Mouse (Mus musculus) monocyte, adult 5-6 weeks (primary cell): ENCODE results near the gene Chst14. TPM values are rescaled to one million over a fixed set of nuclear protein-coding genes. Genes with fewer than 3 reads are reported as not detected.

Experiments used
- ATAC-seq: fragments of 153-309, 156-312 bp; replicated peaks from 2 replicates; pipeline ENCODE4 v1.8.0; 2017; ENCODE audit warnings: mild to moderate bottlenecking; ENCODE audit not compliant: low TSS enrichment, insufficient number of reproducible peaks, severe bottlenecking, poor library complexity, low FRiP score
- total RNA-seq: library from RNA; stranded (forward); fragments of 200-1000, 200-491, 200-594 nt; gene quantifications from 3 replicates; pipeline ENCODE4 v1.2.3, GENCODE M21; 2017

Gene Chst14
- total RNA-seq, 1 experiment from 2014 or later, result 2.7 TPM

DNA sequence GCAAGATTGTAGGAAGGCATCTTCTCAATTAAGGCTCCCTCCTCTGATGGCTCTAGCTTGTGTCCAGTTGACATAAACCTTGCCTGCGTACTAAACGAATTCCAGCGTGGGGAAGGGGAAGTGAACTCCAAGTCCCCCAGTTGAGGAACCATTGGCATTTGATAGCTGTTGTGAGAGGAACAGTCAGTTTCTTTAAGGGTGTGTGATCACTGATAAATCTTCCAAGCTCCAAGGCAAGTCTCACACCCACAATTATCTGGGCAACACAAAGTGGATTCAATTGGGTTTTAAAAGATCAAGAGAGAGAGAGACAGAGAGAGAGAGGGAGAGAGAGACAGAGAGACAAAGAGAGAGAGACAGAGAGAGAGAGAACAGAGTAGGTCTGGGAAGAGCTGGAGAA, 23.4 kb downstream of the Chst14 start:
- ATAC-seq, result no peak

DNA sequence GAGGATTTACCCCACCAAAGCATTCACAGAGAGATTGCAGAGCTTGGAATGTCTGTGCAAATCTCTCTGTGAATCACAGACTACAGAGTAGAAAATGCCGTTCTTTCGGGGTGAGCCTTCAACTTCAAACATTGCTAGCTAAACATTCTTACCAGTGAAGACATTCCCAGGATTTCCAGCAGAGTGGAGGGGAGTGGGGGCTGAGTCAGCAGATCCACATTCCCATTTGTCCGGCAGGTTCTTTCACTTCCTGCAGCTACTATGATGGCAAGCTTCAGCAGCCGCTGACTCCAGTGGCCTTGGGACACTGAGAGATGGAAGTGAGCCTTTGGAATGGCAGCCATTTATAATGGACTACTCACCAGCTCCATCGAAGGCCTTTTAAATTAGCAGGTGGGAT, 30.2 kb downstream of the Chst14 start:
- no peak for ATAC-seq

DNA sequence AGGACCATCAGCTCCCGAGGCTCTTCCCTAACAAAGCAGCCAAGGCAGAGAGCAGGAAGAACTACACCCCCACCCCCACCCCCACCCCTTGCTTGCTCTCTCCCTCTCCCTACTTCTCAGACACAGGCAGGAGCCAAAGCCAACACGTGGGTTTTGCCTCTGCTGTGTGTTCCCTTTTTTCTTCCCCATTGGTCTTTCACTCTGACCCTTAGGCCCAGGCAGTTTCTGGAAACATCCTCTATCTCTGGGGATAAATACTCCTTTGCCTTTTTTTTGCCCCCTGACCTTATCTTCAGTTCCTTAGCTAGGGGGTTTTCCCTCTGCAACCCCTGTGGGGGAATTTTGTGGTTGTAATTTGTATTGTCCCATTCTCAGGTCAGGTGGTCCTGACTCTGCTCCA, 33.3 kb downstream of the Chst14 start:
- no peak for ATAC-seq

DNA sequence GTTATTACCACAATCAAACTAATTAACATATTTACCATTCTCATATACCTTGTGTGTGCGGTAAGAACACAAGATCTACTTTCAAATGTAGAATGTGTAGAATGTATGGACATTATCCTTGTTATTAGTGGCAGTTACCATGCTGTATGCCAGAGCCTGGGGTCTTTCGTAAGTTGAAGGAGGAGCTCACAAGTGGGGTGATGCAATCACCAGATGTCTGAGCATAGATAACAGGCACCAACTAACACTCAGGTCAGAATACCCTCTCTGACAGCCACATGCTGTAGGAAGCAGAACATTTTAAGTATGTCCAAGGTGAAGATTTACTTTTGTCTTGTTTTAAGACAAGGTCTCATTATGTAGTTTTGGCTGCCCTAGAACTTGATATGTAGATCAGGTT, 34.1 kb downstream of the Chst14 start:
- ATAC-seq, result no peak

DNA sequence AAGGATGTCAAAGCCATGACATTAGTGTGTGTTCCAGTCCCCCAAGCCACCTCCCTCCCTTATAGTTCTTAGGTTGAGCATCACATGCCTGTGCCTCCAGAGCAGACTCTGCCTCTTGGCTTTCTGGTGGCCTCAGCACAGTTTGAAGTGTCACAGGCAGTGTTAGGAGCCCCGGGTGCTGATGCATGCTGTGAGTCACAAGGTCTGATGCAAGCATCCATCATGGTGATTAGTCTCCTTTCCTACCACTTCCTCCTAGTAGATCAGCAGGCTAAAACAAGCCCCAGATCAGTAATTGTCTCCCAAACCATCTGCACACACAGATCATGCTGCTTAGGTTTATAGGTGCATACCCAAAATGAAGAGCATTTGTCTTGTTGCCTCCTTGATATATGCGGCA, 35.2 kb downstream of the Chst14 start:
- ATAC-seq, result peak; percentile 90

DNA sequence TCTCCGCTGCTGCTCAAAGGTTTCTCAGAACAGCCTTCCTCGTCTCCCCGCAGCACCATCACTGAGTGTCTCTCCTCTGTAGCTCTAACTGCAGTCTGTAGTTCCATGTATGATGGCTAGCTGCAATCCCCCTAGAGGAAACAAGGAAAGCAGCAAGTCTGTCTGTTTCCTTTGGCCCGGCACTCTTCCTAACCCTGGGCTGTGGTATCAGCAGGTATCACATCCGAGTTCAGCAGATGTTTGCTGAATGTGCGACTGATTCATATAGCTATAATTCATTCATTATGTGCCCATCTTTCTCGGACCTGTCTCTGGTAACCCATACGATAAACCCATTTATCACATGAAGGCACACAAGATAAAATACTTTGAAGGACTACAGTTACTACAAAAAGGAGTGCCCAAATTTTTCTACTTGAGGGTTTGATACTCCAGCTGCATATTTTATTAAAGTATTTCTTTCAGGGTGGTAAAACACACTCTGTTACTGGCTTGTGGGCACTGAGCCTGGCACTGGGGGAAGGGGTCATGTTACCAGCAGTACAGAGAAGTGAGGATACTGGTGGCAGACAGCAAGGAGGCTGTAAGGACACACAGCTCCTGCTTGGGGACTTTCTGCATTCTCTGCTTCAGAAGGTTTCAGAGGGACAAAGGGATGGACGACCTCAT, 36.8 kb downstream of the Chst14 start:
- no peak for ATAC-seq

DNA sequence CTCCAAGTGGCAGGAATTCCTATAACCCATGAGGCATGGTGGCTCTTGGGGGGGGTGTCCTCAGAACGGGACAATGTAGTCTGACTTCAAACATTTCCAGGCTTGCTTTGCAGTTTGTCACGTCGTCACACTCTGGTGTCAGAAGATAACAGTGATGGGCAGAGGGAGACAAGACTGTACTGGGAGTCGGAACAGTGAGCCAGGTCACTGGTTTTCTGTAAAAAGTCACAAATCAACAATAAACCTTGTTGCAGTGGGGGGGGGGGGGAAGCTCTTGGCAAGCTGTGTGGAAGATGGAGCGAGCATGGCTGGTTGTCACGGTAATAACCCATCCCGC, 37.3 kb downstream of the Chst14 start:
- no peak for ATAC-seq

DNA sequence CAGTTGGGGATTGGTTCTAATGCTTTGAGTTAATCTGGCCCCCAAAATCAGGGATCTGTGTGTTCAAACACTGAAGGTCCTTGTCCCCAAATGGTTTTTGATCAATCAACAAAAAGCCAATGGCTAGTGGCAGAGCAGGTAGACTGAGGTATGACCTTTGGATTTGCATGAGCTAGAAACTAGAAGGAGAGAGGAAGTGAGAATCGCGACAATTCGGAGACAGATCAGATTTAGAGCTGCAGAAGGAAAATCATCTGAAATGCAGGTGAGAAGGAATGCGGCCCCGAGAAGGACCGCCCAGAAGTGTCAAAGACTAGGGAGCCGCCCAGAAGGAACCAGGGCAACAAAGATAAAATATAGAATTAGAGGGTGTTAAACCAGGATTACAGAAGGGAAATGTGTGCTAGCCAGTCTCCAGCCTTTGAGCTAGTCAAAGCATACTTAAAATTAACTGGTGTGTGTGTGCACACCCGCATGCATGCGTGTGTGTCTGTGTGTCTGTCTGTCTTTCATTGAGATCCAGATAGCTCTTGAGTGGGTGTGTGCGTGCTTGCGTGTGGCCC, 43.4 kb downstream of the Chst14 start:
- ATAC-seq, result no peak

DNA sequence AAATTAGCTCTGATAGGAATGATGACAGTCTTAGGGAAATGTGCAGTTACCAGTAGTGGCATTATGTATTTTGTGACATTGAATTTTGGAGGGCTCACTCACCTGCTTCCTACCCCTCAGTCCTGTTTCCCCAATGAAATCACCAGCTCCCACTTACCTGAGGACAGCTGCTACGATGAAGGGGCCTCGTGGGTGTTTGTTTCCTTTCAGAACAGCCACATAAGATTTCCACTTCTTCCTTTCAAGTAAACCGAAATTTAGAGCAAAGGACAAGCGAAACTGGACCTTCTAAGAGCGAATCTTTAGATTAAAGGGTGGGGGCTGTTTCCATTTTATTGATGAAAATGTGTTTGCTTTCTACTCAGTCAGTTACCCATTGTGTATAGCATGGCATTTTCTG, 45.8 kb downstream of the Chst14 start:
- ATAC-seq, result no peak

DNA sequence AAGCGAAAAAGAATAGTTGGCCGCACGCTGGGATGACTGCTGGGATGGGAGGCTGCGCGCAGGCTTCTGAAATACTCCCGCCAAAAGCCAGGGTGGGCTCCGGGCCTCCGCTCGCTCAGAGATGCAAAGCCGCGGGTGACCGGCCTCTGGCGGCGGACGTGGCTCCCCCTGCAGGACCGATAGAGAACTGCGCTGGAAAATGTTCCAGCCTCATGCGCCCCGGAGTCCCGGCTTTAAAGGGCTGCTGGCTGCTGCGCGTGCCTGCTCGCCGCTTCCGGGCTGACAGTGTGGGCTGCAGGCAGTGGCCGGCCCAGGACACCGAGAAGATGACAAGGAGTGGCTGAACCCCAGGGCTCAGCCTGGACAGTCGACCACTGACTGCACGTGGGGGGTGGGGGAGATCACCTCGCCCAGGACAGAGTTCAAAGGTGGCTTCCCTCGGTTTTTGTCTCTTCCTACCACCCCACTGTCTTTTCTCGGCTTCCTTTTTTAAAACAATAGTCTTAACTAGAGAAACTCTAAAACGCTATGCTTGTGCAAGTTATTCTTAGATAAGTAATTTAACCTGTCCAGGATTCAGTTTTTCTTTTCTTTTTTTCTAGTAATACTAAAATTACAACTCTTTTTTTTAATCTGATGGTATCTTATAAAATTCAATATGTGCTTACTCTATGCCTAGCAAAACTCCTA, 46.5 kb downstream of the Chst14 start:
- peak; percentile 81 for ATAC-seq

DNA sequence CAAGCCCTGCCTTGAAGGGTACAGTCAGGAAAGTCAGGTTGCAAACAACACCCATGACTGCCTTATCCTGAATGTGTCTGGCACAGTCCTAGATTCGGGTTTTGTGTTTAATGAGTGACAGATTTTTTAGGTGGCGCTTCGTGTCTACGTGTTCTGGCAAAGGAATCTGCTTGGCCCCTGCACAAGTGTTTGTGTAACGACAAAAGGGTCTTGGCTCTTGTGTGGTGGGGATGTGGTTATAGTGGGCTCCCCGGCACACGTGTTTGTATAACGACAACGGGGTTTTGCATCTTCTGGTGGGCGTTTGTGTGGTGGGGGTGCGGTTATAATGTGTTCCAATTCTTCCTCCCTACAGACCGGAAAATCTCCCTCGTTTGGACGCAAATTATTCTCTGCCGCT, 49.6 kb downstream of the Chst14 start:
- ATAC-seq, result no peak

DNA sequence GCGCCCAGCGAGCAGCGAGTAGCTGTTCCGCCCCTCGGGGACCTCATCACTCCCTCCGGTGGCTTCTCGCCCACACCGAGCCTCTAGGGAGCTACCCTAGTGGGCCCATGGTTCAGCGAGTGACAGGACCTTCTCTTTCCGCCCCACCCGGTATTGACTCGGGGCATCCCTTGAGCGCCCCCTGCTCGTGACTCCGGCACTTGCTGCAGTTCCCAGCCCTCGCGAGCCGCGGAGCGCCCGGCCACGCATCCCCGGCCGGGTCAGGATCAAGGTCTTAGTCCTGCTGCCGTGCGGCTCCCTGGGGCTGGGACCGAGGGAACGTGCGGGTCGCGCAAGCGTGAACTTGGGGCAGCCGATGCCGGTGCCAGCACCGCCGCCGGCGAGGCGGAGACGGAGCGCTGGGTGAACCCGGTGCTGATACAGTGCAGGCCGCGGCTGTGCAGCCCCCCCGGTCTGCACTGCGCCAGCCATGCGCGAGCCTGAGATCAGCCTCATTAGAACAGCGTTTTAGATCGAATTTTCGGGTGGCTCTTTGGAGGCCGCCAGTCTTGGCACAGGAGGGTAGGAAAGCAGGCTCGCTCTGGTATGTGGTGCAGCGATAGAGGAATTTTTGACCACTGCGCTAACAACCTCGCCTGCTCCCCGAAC, 50.1 kb downstream of the Chst14 start:
- ATAC-seq, result peak; percentile 86

DNA sequence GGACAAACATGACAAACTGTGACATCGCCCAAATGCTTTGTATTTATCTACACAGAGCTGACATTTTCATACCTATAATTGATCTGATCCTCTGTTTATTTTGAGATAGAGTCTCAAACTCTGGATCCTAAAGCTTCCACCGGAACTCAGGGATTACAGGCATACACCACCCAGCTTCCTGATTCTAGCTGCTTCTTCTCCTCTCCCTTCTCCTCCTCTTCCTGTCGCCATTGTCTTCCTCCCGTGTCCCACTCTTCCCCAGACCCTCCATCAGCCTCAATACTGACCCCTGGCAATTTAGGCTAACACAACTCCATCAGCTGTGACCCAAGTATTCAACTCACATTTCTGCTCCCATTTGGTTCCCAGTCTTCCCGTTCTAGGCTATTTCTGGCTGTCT, 50.6 kb downstream of the Chst14 start:
- ATAC-seq, result no peak

DNA sequence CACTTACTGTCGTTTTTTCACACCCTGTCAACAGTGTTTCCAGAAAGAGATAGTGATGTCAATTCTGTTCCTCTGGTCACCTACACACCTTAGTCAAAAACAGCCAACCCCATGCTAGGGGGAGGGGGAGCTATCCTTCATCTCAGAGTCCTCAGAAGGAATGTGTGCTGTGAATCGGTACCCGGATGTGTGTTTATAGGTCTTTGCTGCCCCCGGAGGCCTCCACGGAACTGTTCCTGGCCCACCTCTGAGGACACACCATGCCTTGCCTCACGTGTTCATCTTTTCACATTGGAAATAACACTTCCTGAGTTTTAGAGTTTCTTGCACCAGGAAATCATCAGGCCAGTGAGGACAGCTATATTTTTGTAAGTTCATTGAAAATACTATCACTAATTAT, 51.8 kb downstream of the Chst14 start:
- ATAC-seq, result no peak

Other genes starting within 250 kb of the Chst14 start
- 0.58 TPM in 1 of 3 replicates, not detected in the others for gene Ankrd63, start 222.5 kb upstream of the Chst14 start, total RNA-seq
- gene Plcb2, start 198.1 kb upstream of the Chst14 start, total RNA-seq, result 32.8 to 44.3 TPM (median 36.3 TPM) in 3 replicates
- gene Inafm2, start 180.7 kb upstream of the Chst14 start, total RNA-seq, result 14.5 to 23.9 TPM (median 19.3 TPM) in 3 replicates
- gene Ccdc9b, start 163.8 kb upstream of the Chst14 start, total RNA-seq, result 0.10 to 0.19 TPM in 2 of 3 replicates, not detected in the other
- gene Phgr1, start 153.7 kb upstream of the Chst14 start, total RNA-seq, result not detected in 3 replicates
- gene Disp2, start 146.8 kb upstream of the Chst14 start, total RNA-seq, result not detected in 3 replicates
- 6.5 to 23.1 TPM (median 15.4 TPM) in 3 replicates for gene Knstrn, start 112.5 kb upstream of the Chst14 start, total RNA-seq
- gene Ivd, start 64.5 kb upstream of the Chst14 start, total RNA-seq, result 9.5 to 16.2 TPM (median 13.5 TPM) in 3 replicates
- 5.6 to 11.9 TPM (median 9.6 TPM) in 3 replicates for gene Bahd1, start 26.1 kb upstream of the Chst14 start, total RNA-seq
- gene Ccdc32, start 102.9 kb downstream of the Chst14 start, total RNA-seq, result 11.1 to 22.1 TPM (median 15.6 TPM) in 3 replicates
- gene Rpusd2, start 108.3 kb downstream of the Chst14 start, total RNA-seq, result 3.7 to 5.5 TPM (median 4.3 TPM) in 3 replicates
- gene Knl1, start 120.6 kb downstream of the Chst14 start, total RNA-seq, result 2.5 to 4.6 TPM (median 2.6 TPM) in 3 replicates
- gene Rad51, start 186.3 kb downstream of the Chst14 start, total RNA-seq, result 0.53 to 2.4 TPM (median 2.3 TPM) in 3 replicates
- gene Rmdn3, start 230.5 kb downstream of the Chst14 start, total RNA-seq, result 22.5 to 29.1 TPM (median 25.2 TPM) in 3 replicates
- 3.9 TPM in 1 of 3 replicates, not detected in the others for gene Gchfr, start 241.3 kb downstream of the Chst14 start, total RNA-seq
- gene Gm14137, start 248.0 kb downstream of the Chst14 start, total RNA-seq, result 0.43 to 0.97 TPM in 2 of 3 replicates, not detected in the other